Mouse (Mus musculus) embryonic fibroblast, embryonic 13.5 days (primary cell): ENCODE results near the gene Slc29a4.

Source experiments
- CTCF ChIP-seq: IDR thresholded peaks from 2 replicates; pipeline ENCODE4 v1.5.1; 2011; ENCODE audit warnings: mild to moderate bottlenecking, control low read depth, low read length, moderate library complexity, borderline replicate concordance; ENCODE audit not compliant: insufficient read depth
- POLR2A ChIP-seq: IDR thresholded peaks from 2 replicates; pipeline ENCODE4 v1.6.1; 2011; ENCODE audit warnings: low read depth, mild to moderate bottlenecking, control low read depth, low read length, moderate library complexity

DNA sequence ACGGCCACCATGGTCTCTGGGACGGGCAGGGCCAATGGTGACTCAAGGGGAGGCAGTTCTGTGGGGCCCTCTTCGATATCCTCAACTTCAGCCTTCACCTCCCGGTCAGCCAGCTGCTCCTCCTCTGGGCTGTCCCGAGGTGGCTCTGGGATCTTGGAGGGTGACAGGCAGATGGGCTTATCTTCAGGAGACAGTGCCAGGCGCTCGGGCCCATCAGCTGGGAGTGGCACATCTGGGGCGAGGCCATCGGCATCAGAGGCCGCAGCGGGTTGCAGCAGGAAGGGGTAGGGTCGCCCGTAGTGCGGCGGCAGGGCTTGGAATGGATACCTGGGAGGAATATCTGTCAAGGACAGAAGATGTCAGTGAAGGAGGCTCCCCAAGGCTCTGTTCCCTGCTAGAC is 79.7 kb downstream of the Slc29a4 start:
- no peak for TF ChIP-seq CTCF
- no peak for TF ChIP-seq POLR2A
